Mouse (Mus musculus) macrophage (primary cell): ENCODE measurements around the gene Cela2a. TPM values are rescaled to one million over a fixed set of nuclear protein-coding genes. Genes with fewer than 3 reads are reported as not detected.

Source experiments
- H3K27ac ChIP-seq: fragments of 350-480 bp; formaldehyde crosslinking; 2 replicates; pipeline ENCODE4 v1.9.0; 2021
- H3K36me3 ChIP-seq: fragments of 350-480 bp; formaldehyde crosslinking; 2 replicates; pipeline ENCODE4 v1.9.0; 2021; ENCODE audit errors: inconsistent target
- H3K4me3 ChIP-seq: fragments of 350-480 bp; formaldehyde crosslinking; 2 replicates; pipeline ENCODE4 v1.9.0; 2021; ENCODE audit errors: inconsistent target
- H3K79me2 ChIP-seq: fragments of 350-480 bp; formaldehyde crosslinking; 2 replicates; pipeline ENCODE4 v1.9.0; 2021; ENCODE audit errors: inconsistent target
- WGBS: methylation state at CpG from one replicate; pipeline ENCODE4 v1.1.7; 2026; ENCODE audit warnings: inconsistent platforms; ENCODE audit not compliant: missing documents; 5-methylcytosine and 5-hydroxymethylcytosine counted together
- polyA plus RNA-seq: library from polyadenylated mRNA; stranded (reverse); fragments of 250-400 nt; gene quantifications from 3 replicates; pipeline ENCODE4 v1.2.4, GENCODE M21; 2018; ENCODE audit warnings: inconsistent platforms
- total RNA-seq, 78 experiments: library from RNA; depleted of rRNA; stranded (reverse); fragments of 250-400 nt; gene quantifications; 1 replicate in 9 of 78; 2 replicates in 24 of 78; 3 replicates in 43 of 78; 4 replicates in 2 of 78; pipeline ENCODE4 v1.2.4; 2018; ENCODE audit warnings: inconsistent platforms in 56 of 78

Gene Cela2a
- not detected for total RNA-seq (2018; cell fraction: chromatin; rRNA removed)
- total RNA-seq (2018; cell fraction: cytosol; rRNA removed) = not detected
- not detected for total RNA-seq (2018; cell fraction: nucleus; rRNA removed)
- polyA plus RNA-seq = not detected in 3 replicates

DNA sequence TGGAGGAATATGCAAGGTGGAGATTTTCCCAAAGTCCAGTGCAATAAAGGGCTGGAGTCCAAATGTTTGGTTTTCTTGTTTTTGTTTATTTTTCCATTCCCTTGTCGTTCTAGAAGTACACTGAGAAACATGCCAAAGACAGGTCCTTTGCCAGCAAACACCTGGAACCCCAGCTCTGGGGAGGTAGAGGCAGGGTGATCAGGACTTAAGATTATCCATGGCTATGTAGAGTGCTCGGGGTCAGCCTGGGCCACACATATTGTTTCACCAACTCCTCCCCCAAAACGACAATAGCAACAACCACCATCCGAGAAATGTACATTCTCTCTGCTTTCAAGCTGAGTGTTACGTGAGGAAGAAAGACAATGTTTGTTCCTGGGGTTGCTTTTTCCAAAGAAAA is at the start of gene Cela2a:
Gene Cela2a (minus strand): TSS at position 101 of the 400 bp plus-strand sequence.
- H3K4me3 ChIP-seq = no peak within 1 kb of the TSS
- no peak within 1 kb of the TSS for H3K27ac ChIP-seq
- 90% methylated on average over 5 of the region's 5 CpGs for WGBS
- no peaks in the 10 kb centered on the region for H3K36me3 ChIP-seq
- no peaks in the 10 kb centered on the region for H3K79me2 ChIP-seq

DNA sequence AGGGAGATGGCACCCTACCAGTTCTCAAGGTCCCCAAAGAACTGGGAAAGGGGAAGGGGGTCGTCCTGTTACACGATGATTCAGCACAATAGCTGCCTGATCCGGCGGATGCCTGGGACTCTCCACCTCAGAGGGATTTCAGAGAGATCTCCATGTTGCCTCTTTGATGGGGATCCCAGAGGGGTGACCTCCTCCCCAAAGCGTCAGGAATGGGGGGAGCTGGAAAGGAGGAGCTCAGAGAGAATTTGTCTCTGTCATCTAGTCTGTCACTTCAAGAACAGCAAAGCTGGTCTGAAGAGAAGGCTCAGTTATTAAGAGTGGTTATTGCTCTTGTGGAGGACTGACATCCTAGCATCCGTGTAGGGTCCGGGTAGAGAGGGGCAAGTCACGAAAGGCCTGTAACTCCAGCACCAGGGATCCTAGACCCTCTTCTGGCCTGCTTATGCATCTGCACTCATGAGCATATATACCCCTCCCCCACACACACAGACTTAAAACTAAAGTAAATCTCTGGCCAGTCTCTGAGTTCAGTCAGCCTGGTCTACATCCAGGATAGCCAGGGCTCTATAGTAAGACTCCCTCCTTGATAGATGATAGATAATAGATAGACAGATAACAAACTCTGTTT is 49.6 kb upstream of the Cela2a start:
- Histone ChIP-seq H3K79me2 (peaks cover 39% of the 10 kb centered on the region), H3K4me3 (peak overlapping the region; percentile 35), H3K36me3 (no peaks in the 10 kb centered on the region), H3K27ac (no peak overlapping the region)
- WGBS = 44% methylated on average over 8 of the region's 8 CpGs

DNA sequence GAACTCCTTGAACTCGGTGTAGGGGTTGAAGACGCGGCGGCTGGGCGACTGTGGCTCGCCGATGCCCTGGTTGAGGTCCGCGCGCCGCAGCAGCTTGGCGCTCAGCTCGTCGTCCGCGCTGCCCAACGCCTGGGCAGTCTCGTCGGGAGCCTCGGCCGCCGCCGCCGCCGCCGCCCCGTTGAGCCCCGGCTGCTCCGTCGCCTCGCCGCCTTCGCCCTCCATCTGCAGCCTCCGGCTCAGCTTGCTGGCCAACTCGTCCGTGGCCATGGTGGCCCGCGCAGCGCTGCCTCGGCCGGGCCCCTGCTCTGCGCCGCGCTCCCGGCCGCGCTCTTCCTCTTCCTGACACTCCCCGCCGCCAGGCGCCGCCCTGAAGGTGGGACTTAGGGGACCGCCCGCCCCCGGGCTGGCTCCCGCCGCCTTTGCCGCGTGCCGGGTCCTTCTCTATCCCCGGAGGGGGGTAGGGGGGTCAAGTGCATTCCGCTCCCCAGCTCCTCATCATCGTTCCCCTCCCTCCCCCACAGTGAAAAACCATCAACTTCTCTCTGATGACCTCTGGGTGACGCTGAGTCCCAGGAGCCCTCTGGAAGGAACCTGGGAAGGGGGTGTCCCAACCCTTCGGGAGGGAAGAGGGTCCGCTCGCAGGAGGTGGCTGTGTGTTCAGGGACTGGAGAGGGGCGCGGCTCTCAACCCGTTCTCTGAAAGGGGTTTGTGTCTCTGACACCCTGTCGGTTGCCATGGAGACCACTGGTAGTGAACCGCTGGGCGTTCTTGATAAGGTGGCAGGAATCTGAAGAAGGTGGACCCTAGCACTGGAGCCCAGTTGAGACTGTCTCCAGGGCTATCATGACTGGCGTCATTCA is 48.9 kb upstream of the Cela2a start, which contains the start of gene Efhd2:
Gene Efhd2 (minus strand): TSS at position 320 of the 860 bp plus-strand sequence.
- Histone ChIP-seq H3K27ac (peak within 1 kb of the TSS; percentile 99), H3K79me2 (peaks cover 47% of the 10 kb centered on the region), H3K36me3 (no peaks in the 10 kb centered on the region), H3K4me3 (peak within 1 kb of the TSS; percentile 99)
- under 1% methylated on average over 72 of the region's 73 CpGs for WGBS

DNA sequence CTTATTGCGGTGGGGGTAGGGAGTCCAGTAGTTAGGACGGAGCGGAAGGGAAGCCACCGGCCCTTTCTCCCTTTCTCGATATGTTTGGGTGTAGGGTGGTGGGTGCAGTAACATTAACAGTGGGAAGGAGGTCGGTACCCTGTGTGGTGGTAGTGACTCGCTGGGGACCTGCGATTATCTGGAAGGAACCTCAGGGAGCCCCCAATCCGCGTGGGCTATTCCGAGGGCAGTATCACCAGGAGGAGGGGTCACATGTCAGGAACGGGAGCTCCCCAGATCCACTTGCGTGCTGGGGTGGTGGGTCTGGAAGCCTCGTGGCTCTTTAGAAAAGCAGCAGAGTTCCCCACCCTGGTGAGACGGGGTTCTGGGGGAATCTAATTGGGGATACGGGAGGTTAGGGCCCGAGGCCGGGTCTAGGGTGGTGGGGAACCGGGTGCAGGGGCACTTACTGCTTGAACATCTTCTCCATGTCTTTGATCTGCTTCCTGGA is 48.2 kb upstream of the Cela2a start:
- Histone ChIP-seq H3K36me3 (no peaks in the 10 kb centered on the region), H3K79me2 (peaks cover 54% of the 10 kb centered on the region), H3K27ac (peak overlapping the region; percentile 99), H3K4me3 (peak overlapping the region; percentile 99)
- 2% methylated on average over 19 of the region's 19 CpGs for WGBS

DNA sequence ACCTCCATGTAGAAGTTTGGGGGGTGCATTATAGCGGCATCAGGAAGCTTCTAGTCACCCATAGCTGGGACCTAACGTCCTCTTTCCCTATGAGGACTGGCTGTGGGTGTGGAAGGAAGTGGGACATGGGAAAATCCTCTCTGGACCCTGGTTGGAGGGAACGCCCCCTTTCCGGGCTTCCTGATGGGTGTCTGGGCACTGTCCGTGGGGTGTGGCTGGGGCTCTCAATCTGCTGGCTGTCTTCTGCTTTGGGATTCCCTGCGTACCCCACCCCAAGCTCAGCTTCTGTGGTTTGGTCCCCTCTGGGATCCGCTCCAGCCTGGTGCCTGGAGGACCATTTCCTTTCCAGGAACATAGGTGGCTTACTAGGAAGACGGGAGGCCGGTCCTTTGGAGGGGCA is 47.0 kb upstream of the Cela2a start:
- Histone ChIP-seq H3K27ac (peak overlapping the region; percentile 99), H3K79me2 (peaks cover 65% of the 10 kb centered on the region), H3K36me3 (peaks cover 7% of the 10 kb centered on the region), H3K4me3 (peak overlapping the region; percentile 99)
- 78% methylated on average over 6 of the region's 9 CpGs for WGBS

DNA sequence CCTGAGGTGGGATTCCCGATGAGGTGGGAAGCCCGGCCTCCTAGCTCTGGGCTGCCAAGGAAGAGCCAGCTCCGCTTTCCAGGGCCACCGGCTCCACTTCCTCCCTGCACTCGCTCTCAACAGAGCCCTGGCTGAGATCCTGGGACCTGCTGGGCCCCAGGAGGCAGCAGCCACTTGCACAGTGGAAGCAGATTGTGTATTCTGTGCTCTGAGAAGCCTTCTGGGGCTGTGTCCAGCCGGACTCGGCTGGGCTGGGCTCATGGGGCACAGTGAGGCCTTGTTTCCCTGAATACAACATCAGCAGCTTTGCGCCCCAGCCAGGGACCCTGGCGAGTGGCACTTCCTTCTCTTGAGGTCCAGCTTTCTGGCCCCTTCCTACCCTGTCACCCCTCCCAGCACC is 45.9 kb upstream of the Cela2a start:
- Histone ChIP-seq H3K79me2 (peaks cover 76% of the 10 kb centered on the region), H3K27ac (peak overlapping the region; percentile 99), H3K36me3 (peaks cover 18% of the 10 kb centered on the region), H3K4me3 (peak overlapping the region; percentile 99)
- WGBS = 71% methylated on average over 9 of the region's 9 CpGs

DNA sequence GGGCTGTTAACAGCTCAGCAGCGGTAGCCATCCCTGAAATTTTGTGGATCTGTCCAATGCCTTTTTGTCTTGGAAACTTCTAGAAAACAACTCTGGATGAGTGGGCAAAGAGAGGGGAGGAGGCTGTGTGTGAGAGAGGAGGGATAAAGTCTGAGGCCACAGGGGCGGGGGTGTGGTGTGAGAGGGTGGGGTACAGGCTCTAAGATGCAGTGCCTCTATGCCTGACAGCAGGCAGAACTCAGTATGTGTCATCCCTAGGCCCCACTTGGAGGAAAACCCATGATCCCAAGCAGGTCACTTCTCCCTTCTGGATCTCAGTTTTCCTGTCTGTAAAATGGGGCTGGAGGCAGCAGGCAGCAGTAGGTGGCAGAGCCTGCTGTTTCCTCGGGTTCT is 45.4 kb upstream of the Cela2a start:
- Histone ChIP-seq H3K4me3 (peak overlapping the region; percentile 99), H3K27ac (peak overlapping the region; percentile 99), H3K79me2 (peaks cover 82% of the 10 kb centered on the region), H3K36me3 (peaks cover 23% of the 10 kb centered on the region)
- 82% methylated on average over 3 of the region's 3 CpGs for WGBS

DNA sequence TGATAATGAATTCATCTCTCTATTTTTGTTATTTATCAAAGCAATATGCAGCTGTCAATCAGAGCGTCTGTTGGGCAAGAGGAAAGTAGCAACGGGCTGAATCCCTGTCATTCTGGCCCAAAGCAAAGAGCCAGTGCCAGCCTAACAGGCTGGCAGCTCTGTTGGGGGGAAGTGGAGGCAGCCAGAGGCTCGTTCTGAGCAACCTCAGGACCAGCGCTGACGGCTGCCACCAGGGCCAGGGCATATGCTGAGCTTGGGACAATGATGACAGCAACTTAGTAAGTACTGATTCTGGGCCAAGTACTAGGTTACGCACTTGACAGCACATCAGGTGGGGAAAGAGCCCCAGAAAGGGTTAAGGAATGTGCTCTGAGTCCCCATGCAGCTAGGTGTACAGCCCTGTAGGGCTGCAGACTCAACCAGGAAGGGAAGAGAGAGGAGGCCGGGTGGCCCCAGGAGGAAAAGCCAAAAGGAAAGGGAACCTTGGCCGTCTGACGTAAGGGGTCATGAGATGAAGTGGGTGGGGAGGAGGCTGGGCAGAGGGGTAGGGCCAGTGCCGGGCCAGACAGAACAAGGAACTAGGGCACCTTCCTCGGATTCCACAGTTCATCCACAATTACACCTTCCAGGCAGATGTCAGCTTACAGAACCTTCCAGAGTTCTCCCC is 44.8 kb upstream of the Cela2a start:
- Histone ChIP-seq H3K36me3 (peaks cover 29% of the 10 kb centered on the region), H3K27ac (peak overlapping the region; percentile 99), H3K79me2 (peaks cover 87% of the 10 kb centered on the region), H3K4me3 (peak overlapping the region; percentile 99)
- whole genome bisulfite sequencing = 40% methylated on average over 11 of the region's 11 CpGs

DNA sequence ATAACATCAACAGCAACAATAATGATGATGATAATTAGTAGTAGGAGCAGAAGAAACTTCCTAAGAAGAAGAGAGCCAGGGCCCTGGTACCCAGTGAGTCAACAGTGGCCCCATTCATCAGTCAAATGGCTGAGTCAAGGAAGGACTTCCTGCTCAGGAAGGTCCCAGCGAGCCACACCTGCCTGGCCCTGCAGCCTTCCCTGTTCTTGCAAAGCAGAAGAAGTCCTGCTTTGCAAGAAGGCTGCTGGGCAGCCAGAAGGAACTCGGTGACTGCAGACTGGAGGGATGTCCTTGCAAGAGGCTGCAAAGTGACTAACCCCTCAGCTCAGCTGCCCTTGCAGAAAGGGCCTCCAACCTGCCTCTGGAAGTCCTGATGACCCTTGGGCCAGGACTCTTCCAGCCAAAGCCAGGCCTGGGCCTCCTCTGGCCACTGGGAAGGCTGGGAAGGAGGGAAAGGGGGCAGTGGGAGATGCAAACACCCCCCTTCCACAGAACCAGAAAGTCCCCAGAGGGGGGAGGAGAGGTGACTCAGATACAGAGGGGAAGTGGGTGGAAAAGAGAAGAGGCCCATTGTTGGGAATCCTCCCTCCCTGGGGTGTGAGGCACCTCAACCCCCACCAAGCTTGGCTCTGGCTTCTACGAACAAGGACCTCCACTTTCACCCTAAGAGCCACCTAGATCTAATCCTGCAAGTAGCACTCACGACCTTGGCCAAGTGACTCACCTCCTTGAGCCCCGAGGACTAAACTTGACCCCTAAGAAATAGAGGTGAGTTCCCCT is 43.7 kb upstream of the Cela2a start:
- 17% methylated on average over 5 of the region's 5 CpGs for WGBS
- Histone ChIP-seq H3K4me3 (no peak overlapping the region; the same call in 1 of the 2 replicates), H3K36me3 (peaks cover 39% of the 10 kb centered on the region), H3K27ac (peak overlapping the region; percentile 99), H3K79me2 (peaks cover 99% of the 10 kb centered on the region)

DNA sequence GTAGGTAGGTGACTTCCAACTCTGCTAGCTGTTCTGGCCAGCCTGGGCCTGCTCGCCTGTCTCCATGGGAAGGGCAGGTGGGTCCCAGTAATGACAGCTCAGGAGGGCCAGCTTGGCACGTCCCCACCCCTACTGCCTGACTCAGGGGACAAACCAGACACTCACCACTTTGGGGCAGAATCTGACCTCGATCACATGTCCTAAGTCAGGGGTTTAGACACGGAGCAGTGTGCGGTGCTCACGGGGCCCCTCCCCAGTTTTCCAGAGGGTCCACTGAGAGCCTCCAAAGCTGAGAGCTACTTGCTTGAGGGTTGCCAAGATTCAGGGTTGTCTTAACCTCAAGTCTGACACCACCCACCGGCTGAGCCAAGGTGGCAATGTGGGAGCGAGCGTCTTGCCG is 42.1 kb upstream of the Cela2a start:
- 90% methylated on average over 10 of the region's 10 CpGs for WGBS
- H3K79me2 ChIP-seq = peaks cover 100% of the 10 kb centered on the region
- no peak overlapping the region for H3K4me3 ChIP-seq
- peaks cover 55% of the 10 kb centered on the region for H3K36me3 ChIP-seq
- peak overlapping the region; percentile 99 for H3K27ac ChIP-seq

DNA sequence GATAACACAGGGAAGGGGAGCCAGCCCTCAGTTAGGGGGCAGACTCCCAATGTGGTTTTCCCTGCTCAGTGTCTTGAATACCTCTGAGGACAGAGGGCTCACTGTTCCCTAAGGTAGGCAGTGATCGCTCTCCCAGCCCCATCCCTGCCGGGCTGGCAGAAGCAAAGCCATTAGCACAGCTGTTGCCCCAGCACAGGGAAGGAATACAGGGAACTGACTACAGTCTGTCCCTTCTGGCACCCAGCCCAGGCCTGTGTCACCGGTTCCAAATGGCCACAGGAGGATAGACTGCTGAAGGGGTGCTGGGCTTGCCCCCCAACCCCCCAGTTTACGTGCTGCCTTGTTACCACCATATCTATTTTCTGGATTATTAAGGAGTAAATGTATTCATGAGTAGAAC is 41.5 kb upstream of the Cela2a start:
- 64% methylated on average over 4 of the region's 4 CpGs for WGBS
- H3K27ac ChIP-seq = peak overlapping the region; percentile 99
- no peak overlapping the region for H3K4me3 ChIP-seq
- peaks cover 100% of the 10 kb centered on the region for H3K79me2 ChIP-seq
- H3K36me3 ChIP-seq = peaks cover 58% of the 10 kb centered on the region

DNA sequence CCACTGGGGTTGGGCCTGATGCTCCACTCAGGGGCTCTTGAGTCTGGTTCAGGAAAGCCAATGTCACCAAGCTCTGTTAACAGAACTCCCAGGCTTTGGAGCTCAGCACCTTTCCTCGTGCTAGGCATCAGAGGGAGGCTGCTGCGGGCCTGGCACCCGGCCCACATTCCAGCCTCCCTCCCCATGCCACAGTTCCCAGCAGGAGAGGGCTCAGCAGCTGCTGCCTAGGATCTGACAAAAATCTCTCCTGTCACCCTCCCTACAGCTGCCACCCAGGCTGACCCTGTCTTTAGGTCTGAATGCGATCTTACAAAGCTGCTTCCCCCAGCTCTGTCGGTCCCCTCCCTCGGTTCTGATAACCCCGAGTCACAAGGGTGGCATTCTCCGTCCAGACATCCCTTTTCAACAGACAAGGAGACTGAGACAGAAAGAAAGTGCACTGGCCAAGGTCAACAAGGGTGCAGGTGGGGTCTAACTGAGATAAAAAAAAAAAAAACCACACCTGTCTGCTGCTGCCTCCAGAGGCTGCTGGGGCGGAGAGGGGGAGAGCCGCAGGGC is 41.1 kb upstream of the Cela2a start:
- 93% methylated on average over 9 of the region's 10 CpGs for WGBS
- Histone ChIP-seq H3K4me3 (no peak overlapping the region), H3K36me3 (peaks cover 63% of the 10 kb centered on the region), H3K79me2 (peaks cover 100% of the 10 kb centered on the region), H3K27ac (peak overlapping the region; percentile 99; the same call in 1 of the 2 replicates)

DNA sequence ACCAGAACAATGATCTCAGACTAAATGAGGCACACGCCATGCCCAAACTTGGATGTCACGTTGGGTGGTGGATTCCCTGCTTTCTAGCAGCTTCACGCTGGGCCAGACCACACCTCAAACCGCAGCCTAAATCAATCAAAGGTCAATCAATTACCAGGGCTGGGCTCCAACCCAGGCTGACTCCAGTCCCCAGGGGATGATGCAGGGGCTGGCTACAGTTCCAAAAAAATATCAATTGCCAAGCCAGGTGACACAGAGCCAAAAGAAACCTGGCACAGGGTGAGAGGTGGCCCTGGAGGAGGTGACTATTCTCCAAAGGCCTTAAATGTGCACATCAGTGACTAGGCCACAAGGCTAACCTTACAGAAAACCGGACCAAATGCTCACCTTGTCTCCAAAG is 39.6 kb upstream of the Cela2a start:
- Histone ChIP-seq H3K4me3 (no peak overlapping the region), H3K27ac (no peak overlapping the region), H3K79me2 (peaks cover 100% of the 10 kb centered on the region), H3K36me3 (peaks cover 77% of the 10 kb centered on the region)
- 92% methylated on average over 5 of the region's 5 CpGs for WGBS
